Mouse (Mus musculus): ENCODE results near the gene Sp4.
A peak's percentile ranks its signal among the peaks of the same experiment; 100 is the strongest.

Sp4 gene

DNA sequence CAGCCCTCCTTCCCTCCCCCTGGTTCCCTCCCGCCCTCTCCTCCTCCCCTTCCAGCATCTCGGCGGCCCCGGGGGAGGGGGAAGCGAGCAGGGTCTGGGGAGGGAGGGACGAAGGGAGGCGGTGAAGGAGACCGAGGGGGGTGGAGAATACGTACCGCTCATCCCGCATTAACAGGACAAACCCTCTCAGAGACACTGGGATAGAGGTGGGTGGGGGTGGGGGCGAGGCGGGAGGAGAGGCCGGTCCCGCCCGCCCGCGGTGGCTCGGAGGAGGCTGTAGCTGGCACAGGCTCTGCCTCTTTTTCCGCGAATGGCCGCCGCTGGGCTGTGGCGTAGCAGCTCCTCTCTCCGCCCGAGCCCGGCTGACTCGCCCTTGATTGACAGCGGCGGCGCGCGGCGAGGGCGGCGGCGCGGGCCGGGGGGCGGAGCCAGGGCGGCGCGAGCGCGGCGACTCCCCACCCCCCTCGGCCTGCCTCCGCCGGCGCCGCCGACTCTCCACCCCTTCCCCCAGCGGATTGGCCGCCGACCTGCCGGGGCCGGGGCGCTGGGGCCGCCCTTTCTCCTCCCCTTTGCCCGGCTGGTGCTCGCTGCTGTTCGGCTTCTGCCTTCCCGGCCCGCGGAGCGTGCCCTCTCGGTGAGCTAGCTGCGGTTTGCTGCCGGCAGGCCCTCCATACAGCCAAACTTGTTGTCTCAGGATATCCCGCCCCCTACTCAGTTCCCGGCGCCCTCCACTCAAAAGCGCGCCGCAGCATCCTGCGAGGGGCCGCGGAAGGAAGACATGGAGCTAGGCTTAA, at the start of gene Sp4:
TSS of gene Sp4 (minus strand) at position 369 of the 794 bp plus-strand sequence.
- peak; percentile 98 for DNase-seq

DNA sequence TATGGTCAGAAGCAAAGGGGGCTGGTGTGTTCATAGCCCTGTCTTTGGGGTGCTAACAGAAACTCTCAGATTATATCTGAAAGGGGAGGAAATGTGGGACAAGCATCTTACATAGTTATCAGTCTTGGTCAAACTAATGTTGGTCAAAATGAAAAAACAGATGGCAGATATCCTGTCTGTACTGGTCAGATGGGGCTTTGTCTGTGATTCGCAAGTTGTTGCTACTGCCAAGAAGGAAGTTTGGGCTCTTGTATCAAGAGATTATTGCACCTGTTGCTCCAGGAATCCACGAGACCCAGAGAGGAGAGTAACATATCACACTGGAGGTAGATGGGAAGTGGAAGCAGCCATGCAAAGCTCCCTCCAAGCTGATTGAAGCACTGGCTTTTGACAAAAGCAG, 37.9 kb upstream of the Sp4 start:
- no peak for DNase-seq

DNA sequence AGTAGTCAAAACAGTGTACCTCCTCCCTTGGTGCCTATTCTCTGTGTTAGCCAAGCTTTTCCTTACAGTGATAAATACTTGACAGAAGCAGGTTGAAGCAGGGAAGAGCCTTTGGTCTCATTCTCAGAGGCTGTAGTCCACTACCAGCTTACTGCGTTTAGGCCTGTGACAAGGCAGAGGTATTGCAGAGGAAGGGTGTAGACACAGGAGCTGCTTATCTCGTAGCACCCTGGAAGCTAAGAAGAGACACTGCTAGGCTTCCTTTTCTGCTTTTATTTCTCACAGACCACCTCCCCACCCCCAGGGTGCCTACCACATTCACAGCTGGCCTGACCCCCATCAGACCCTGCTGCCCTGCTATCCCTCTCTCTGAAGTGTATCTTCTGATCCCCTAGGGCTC, 37.0 kb upstream of the Sp4 start:
- DNase-seq, result peak; percentile 9

DNA sequence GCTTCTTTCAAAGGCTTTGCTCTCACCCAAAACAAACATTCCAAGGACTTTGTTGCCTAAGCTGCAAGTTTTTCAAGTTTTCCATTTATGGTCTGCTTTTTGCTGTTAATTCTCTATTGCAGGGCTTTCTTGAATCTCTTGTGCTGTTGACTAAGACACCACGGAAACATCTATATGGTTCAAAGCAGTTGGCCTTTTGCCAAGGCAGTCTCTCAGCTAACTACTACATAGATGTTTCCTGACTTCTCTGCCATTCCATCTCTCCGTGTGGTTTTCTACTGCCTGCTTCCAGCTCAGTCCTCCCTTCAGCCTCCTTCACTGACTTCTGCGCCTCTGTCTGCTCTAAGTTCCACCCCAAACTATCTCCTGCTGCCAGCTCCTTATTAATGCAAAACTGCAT, 36.1 kb upstream of the Sp4 start:
- DNase-seq, result no peak

DNA sequence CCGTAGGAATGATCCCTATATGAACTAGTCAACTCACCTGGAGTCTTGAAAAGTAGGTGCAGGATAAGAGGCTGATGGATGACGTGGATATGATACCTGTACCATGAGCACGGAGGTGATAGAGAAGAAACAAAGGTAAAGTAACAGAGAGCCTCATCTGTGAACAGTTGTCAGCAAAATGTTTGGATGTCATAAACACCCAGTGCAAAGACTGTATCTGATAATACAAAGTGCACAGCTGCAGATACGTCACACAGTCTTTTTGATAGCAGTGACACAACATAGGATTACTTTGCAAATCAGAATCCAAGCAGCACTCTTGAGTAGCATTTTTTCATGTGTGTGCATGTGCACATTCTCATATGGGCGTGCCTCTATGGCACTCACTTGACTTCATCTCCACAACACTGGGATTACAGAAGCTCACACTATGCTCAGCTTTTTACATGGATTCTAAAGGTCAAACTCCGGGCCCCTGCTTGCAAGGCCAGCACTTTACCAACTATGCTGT, 27.6 kb upstream of the Sp4 start:
- DNase-seq, result no peak

DNA sequence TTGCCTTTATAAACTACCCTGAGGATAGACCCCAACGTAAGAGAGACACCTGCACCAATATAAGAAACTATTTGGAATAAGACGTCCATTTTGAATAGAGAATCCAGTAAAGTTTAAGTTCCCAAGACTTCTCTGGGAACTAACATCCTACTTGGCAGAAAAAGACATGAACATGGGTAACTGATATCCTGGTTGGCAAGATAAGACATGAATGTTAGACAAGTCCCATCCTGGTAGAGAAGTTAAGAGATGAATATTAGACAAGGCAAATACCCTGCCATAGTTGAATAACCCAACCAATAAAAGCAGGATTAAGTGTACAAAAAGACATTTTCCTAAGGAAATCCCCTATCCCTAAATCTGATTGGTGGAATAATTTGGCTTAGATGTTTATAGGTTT, 26.3 kb upstream of the Sp4 start:
- no peak for DNase-seq

DNA sequence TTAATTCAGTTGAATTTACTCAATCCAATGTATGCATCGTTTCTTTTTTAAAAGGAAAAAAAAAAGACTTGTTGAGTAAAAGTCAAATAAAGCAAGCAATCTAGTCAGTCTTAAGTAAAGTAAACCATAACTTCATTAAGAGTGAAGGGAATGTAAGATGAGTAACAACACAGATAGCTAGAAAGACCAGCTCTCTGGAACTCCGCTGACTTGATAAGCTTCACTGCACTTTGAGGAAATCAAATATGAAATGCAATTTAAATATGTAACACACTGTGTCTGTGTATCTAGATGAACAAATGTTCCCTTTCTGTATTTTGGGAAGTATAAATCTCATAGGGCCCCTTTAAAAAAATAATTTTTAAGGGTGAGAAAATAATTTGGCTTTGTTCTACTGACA, 24.9 kb upstream of the Sp4 start:
- DNase-seq, result no peak

DNA sequence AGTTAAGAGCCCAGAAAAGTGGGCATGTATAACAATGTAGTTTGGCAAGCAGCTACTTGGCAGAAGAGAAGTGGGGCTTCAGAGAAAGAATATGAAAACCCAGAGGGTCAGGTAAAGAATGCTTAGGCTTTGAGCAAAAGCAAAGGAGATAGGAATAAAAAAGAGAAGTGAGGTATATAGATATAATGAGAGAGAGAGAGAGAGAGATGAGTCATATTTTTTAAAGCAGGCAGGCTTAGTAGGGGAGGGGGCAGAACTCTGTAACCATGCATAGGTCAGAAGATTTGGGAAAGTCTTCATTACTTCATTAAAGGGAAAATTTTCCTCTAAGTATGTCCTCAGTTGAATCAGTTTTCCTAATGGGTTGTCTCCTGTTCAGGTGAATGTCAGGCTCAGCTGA, 18.8 kb upstream of the Sp4 start:
- DNase-seq, result no peak

DNA sequence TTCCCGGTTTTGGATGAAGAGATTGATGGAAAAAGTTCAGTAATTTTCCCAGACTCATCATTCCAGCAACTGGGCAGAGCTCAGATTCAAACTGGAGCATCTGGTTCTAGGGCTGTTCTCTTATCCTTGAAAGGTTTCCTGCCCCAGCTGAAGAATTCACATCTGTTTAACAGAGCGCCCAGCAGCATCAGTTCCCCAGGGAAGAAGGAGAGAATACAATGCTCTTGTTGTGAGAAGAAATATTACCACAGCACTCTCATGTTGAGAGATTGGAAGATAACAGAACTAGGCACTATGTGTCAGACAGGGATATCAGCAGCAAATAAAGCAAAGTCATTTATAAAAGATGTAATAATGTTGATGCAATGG, 13.2 kb upstream of the Sp4 start:
- DNase-seq, result no peak

DNA sequence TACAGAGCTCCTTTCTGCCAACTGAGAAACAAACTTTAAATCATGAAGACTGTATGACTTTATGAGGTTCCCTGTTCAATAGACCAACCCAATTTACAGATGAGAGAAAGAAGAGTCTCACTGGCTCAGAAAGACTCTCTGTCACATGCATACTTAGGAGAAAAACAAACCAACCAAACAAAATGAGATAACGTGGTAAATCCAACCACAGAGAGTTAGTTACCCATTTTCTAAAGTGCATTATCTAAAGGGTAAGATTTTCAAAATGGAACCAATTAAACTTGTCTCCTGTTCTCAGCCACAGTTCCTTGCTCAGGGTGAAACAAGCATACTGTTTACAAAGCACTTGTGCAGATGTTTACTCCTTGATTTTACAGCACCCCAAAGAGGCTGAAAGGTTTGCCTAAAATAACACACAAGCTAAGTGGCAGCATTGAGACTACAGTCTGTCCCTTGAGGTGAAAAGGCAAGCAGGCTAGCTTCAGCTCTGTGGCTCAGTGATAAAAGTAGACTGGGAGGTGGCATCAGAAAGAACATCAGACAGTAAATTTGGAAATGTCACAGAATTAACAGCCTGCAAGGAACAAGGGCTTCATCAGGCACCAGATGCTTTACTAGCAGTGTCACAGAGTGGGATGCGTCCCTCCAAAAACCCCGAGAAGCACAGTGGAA, 12.7 kb upstream of the Sp4 start:
- DNase-seq, result no peak

DNA sequence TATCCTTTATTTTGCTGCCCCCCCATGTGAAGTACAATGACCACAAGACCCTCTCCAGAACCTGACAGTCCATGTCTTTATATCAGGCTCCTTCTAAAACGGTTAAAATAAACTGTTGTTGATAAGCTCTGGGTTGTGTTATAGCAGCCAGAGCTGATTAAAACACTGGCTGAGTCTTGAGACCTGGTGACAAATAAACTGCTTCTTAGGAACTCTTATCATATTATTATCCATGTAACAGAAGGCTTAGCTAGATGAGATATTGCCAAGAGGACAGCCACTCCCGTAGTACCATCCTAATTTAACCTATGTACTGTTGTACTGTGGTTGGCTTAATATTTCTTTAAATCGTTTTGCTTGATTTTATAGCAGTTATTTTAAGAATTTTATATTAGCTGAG, 2.3 kb upstream of the Sp4 start:
- DNase-seq, result peak; percentile 15

DNA sequence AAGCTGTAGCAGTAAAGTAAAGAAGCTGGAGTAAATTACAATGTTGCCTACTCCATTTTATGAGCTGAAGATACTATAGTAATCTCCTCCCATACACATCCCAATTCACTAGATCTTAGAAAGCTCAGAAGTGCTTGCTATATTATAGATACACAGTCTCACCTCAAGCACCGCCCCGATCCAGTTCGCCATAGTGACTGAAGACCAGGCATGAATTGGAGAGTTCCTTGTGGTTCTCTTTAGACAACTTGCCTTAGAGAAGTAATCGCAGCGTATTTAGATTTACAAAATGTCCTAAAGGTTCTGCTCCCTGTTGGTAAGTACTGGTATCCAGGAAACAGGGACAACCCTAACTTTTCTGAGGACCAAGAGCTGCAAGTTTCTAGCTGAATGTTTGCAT, 1.8 kb upstream of the Sp4 start:
- DNase-seq, result peak; percentile 62

DNA sequence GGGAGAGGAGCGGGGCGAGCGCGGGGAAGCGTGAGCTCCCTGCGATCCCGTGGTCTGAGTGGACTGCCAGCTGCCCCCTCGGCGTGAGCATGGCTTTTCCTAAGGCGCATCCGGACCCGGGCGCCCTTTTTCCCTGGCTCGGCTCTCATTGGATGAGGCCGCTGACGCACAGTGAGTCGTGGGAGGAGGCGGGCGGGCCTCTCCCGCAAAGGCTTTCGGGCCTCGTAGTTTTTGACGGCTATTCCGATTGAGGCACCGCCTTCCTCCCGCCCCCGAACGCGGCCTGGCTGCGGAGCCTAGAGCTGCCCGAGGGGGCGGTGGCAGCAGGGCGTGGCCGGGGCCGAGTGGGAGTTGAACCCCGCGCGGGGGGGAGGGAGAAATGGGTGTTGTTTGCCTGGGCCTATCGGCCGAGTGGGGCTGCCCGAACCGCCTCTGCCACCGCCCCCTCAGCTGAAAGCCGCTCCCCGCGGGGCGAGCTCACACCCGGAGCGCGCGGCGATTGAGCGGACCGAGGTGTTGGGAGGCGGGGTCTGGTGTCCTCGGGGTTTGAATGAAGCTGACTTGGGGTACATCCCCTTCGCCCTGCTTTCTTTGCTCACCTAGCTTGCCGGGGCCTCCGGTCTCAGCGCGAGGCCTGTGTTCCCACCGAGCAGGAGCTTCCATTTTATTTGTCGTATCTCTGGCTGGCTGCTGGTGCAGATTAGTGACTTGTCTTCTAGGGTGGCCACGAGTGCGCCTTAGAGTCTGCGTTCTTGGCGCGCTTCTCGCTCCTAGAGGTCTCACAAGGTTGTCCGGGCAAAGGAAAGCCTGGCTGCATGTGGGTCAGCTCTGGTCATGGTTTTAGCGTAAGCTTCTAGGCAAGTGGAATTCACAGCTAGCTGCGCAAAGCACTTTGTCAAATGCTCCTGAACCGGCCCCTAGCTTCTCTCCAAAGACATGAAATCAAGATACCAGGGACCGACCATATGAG, 911 bp upstream of the Sp4 start:
- DNase-seq, result peak; percentile 100

DNA sequence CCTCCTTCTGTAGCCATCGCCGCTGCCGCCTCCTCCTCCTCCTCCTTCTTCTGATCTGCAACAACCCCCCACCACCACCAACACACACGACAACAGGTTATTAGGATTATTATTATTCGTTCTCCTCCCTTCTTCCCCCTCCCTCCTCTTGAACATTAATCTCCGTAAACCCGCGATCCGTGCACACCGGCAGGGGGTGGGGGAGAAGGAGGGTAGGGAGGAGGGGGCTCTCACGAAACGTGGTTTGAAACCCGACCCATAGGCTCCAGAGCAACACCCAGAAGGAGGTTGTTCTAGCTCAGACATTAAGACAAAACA, 527 bp downstream of the Sp4 start:
- no peak for DNase-seq

DNA sequence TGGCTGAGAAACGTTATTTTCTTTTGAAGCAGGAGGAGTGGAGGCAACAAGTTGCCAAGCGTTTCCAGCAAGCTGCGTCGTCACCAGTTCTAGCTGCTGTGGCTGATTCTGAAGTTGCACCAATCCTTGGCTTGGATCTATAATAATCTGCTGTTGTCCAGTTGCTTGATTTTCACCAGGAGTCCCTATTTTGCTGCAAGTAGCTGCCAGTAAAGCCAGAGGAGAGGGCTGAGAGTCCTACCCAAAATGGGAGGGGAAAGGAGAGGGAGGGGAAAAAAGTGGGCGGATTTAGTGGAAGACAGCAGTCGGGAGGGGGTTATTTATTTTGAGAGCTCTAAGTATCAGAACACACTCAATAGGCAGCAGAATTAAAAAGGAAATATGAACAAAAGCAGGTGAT, 1.3 kb downstream of the Sp4 start:
- DNase-seq, result peak; percentile 67

DNA sequence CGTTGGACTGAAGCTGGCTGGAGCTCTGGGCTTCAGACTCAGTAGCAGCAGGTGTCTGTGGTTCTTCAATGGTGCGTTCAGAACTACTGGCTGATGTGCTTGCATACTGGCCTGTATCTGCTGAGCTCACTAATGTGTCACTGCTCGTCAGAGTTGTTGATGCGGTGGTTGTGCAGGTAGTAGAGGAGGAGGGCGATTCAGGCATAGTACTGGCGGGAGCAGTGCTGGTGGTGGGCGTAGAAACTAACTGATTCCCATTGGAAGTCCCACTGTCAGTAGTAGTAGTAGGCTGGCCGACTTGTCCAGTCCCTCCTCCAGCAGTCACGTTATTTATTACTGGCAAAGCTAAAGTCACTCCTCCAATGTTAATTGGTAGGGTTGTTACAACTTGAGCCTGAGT, 2.1 kb downstream of the Sp4 start:
- no peak for DNase-seq

DNA sequence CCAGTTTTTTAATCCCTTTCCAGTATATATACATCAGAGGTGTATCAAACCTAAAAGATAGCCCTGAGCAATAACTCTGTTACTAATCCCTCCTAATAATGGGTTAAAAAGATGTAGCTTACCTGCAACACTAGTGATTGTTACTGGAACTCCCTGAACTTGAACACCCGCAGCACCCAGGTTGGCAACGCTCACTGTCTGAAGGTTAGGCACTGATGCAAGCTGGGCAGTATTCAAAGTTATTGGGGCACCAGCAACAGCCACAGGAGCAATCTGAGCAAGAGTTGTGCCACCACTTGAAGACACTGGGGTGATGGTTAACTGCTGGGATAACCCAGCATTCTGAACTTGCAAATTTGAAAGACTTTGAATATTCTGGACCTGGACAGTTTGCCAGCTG, 2.7 kb downstream of the Sp4 start:
- no peak for DNase-seq

DNA sequence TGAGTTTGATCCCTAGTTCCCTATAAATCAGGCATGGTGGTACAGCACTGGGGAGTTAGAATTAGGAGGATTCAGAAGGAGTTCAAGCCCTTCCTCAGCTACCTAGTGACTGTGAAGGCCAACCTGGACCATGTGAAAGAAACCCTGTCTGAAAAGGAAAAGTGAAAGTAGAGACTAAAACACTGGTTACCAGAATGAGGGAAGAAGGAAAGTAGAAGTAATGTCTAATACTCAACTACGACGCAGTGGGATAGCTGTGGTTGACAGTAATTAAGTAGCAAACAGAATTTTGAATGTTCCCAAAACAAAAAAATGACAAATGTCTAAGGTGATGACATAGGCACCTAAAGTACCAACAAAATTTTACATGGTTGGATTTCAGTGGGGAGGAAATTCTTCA, 5.0 kb downstream of the Sp4 start:
- no peak for DNase-seq

DNA sequence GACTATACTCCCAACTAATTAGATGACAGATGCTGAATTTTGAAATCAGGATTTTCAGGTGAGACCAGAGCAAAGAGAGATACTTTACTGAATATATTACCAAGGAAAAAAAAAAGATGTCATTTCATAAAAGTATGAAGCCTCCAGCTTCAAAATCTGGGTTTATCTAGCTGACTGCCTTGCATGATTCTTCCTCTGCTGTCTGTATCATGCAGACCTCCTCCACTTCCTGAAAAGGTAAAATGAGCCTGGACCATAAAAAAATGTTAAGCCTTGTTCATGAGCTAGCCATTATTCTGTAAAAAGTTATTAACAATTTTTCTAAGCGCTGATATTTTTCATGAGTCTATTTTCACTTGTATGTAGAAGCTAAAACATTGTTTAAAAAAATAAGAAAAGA, 5.4 kb downstream of the Sp4 start:
- no peak for DNase-seq

DNA sequence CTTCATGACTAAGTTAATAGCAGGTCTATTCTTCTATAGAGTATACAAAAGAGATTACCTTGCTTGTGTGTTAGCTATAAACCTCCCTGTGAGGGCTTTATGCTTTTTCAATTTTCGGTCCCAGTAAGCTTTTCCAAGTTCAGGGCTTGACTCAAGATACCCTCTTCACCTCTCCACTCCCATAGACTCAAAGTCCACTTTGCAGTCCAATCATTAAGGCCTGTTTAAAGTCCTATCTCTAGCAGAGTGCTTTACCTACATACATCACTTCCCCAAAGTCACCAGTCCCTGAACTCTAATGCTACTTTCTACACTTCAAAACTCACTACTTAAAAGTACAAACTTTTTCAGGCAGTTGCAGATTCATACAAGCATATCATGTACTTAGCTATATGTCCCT, 12.3 kb downstream of the Sp4 start:
- no peak for DNase-seq

DNA sequence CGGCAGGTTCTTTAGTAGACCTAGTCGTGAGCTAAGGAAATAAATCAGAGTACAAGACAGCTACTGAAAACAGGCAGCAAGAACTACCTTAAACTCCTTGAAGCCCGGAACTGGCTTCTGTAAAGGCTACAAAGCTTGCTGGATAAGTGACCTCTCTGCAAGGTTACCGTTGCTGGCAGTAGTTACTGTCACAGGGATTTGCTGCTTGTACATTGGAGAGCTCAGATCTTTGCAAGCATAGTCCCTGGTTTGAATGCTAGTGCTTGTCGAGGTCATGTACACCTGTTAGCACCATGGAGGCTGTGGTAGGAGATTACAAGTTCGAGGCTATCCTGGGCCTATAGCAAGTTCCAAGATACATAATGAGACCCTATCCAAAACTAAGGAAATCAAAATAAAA, 16.1 kb downstream of the Sp4 start:
- no peak for DNase-seq

DNA sequence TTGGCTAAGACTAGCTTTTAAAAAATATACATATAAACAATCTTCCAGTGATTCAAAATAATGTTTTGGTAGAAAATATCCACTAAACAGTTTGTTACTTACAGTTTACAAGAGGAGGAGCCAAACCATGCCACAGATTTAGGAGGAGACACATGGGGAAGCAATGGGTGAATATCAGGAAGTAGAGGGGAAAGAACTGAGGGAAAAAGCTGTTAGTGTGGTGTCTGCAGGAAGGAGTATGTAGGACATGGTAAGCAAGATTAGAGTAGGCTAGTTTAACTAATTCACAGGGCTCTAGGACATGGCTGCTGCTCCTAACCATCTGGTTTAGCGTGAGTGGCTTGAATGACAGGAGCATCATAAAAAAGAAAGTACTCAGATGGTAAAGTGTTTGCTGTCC, 19.3 kb downstream of the Sp4 start:
- DNase-seq, result no peak

DNA sequence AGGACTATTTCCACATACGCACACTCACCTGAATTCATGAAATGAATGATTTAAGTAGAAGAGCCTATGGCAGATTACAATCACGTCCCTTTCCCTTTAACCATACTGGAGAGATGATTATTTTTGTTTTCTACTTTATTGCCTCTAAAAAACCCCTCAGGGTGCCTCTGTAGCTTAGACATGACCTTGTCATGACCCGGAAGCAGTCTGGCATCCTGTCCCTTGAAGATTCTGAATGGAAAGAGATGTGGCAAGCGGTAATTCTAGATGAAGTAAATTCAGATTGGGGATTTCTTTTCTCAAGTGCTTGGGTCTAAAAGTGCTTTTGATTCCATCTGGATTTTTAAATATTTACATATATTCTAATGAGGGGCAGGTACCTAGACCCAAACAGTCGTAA, 24.9 kb downstream of the Sp4 start:
- no peak for DNase-seq

DNA sequence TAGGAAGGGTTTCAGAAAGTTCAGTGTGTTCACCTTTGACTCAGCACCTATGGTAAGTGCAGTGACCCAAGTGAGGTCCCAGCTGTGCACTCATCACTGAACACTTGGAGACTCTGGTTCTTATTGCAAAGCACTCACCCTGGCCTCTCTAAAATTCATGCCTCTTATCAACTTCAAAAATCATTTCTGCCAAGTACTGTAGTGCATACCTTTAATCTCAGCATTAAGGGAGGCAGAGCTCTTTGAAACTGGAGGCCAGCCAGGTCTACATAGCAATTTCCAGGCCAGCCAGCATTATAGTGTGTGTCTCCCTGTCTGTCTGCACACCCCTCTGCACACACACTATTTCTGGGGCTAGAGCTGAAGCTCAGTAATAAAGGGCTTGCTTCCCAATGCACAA, 36.3 kb downstream of the Sp4 start:
- DNase-seq, result no peak

Measured in liver (tissue).